Mouse (Mus musculus) spleen, postnatal 36 days (tissue): ENCODE measurements around the gene Tstd3.

Experiments
- DNase-seq, 2 experiments: peaks; one replicate each; pipeline ENCODE4 v3.0.0; 2022; ENCODE audit warnings: low spot score in 2 of 2, mixed read lengths in 1 of 2

The Tstd3 gene

DNA sequence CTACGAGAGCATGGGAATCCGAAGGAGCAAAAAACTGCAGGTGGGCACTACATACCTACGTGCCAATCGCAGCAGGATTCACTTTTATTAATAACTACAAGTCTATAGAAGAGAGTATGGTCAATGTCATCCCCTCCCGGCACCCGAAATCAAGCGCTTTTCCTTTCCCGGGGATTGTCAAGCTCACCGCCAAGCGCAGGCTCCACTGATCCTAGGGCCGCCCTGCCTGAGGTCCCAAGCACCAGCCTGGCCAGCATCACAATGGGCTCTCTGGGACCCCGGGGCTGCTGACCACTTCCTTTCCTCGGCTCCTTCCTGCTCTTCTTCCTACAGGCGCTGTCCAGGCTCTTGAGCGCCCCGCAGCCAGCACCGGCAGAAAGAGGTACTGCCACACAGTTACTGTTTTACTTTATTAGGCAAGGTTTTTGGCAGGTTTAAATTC is at the start of gene Tstd3, which contains the start of gene Usp45:
Gene Tstd3 (minus strand): TSS at position 350 of the 442 bp plus-strand sequence.
Gene Usp45 (plus strand): TSS at position 294 of the 442 bp plus-strand sequence.
- DNase-seq, result peak; percentile 66 to 74

- DNase-seq, result peak; percentile 18 to 41
Measured at GRCm38 (mm10) chr4:21814029-21814428, 47.0 kb upstream of the Tstd3 start.

- no peak for DNase-seq
Measured at GRCm38 (mm10) chr4:21812635-21813034, 45.6 kb upstream of the Tstd3 start.

- DNase-seq, result no peak
Measured at GRCm38 (mm10) chr4:21810608-21811007, 43.6 kb upstream of the Tstd3 start.

DNA sequence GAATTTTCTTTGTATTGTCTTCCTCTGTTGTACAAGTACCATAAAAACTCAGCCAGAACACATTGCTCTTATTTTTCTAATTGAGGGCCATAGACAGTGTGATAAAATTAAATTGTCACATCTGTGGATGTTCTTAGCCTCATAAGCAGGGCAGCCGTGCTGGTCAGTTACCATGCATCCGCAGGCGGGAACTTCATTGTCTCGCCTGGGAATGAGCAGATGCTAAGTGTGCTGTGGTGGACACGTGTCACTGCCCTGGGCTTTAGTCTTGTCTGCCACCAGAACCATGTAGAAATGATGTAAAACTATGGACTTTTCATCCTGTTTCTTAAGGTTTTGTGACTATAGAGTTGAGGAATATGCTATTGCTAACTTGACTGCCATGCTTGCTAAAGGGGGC is 40.2 kb upstream of the Tstd3 start:
- DNase-seq, result no peak

DNA sequence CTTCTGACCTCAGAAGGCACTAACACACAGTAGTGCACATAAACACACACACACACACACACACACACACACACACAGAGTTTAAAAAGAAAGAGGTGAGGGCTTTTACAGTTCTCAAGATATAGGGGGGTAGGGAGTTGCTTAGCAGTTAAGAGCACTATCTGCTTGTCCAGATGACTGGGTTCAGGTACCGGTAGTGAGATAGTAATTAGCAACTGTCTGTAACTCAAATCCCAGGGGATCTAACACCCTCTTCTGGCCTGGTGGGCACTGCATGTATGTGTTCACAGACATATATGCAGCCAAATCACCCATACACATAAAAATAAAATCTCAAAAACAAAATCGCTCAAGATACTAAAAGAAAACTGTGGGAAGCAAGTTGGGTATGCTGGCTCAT is 34.6 kb upstream of the Tstd3 start:
- no peak for DNase-seq

- DNase-seq, result no peak
Measured at GRCm38 (mm10) chr4:21801013-21801412, 34.0 kb upstream of the Tstd3 start.

- no peak for DNase-seq
Measured at GRCm38 (mm10) chr4:21793631-21794030, 26.6 kb upstream of the Tstd3 start.

GRCm38 (mm10) chr4:21789836-21790235 is 22.8 kb upstream of the Tstd3 start:
- DNase-seq, result no peak

DNA sequence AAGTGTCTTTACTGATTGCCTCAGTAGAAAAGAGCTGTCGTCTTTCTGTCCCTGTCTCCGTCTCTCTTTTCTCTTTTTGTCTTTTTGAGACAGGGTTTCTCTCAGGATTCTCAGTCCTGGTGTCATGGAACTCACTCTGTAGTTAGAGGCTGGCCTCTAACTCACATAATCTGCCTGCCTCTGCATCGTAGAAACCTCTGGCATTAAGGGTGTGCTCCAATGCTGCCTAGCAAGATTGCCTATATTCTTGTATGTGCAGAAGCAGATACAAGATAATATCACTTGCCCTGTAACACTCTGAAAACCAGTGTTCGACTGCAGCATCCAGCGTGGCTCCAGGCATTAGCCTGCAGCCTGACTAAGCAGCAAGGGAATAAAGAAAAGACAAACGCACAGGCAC is 21.9 kb upstream of the Tstd3 start:
- DNase-seq, result no peak

- DNase-seq, result no peak
Measured at GRCm38 (mm10) chr4:21786268-21786667, 19.3 kb upstream of the Tstd3 start.

- no peak for DNase-seq
Measured at GRCm38 (mm10) chr4:21780816-21781726, 14.1 kb upstream of the Tstd3 start.

- DNase-seq, result no peak
Measured at GRCm38 (mm10) chr4:21776946-21777265, 9.9 kb upstream of the Tstd3 start.

- DNase-seq, result peak; percentile 87 to 91
Measured at GRCm38 (mm10) chr4:21776091-21776945, 9.3 kb upstream of the Tstd3 start.

DNA sequence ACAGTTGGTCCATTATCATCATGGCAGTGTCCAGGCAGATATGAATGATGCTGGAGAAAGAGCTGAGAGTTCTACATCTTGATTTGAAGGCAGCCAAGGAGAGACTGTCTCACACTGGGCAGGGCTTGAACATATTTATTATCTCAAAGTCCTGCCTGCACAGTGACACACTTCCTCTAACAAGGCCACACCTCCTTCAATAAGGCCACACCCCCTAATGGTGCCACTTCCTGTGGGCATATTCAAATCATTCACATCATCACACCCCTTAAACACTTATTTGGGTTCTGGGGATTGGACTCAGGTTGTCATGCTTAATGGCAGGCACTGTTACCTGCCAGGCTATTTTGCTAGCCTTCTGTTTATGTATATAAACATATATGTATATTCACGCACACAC is 5.3 kb upstream of the Tstd3 start:
- DNase-seq, result no peak

GRCm38 (mm10) chr4:21771064-21771463 is 4.1 kb upstream of the Tstd3 start:
- DNase-seq, result no peak

DNA sequence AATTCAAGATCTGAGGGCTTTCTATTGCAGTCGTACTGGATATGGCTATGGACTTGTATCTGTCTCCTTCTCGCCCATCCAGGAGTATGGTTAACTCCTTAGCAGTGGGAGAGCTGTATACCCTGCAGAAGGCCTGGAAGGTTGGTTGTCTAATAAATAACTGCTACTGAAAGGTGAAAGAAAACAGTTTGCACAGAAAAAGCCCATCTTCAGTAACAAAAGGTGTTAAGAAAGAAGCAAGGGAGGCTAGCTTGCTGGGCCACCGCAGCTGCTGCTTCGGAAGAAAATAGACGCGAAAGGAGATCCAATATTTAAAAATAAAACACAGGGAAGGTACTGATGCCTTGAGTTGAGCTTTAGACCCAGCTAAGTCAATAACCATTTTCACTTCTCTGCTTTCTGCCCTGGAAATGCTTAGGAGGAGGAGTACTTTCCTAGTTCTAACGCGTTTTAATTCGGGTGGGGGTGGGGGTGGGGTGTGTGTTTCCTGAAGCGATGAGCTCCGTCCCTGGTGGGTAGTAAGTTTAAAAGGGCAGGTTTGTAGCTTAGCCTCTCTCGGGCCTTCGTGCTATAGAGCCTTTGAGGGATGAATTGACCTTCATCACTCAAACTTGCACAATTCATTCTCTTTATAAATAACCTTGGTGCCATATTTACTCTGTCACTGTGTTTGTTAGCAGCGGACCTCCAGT is 695 bp downstream of the Tstd3 start:
- no peak for DNase-seq

- DNase-seq, result no peak
Measured at GRCm38 (mm10) chr4:21763827-21764226, 3.2 kb downstream of the Tstd3 start.

- no peak for DNase-seq
Measured at GRCm38 (mm10) chr4:21761416-21762160, 5.4 kb downstream of the Tstd3 start.

- DNase-seq, result no peak
Measured at GRCm38 (mm10) chr4:21758860-21759259, 8.2 kb downstream of the Tstd3 start.

DNA sequence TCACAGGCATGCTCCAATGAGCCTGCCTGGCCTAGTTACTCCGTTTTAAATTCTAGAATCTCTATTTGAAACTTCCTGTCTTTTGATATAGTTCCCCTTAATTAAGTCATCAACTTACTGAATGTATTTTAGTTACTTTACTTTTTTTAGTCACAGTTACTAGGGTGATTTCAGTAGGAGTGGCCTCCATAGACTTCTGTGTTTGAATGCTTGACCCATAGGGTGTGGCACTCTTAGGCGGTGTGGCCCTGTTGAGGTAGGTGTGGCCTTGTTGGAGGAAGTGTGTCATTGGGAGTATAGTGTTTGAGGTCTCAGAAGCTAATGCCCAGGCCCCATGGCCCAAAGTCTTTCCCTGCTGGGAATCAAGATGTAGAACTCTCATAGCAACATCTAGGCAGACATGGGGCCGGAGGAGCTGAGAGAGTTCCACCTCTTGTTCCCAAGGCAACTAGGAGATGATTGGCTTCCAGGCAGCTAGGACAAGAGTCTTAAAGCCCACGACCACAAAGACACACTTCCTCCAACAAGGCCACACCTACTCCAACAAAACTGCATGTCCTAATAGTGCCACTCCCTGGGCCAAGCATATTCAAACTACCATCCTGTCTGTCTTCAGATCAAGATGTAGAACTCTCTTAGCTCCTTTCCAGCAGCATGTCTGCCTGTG is 11.8 kb downstream of the Tstd3 start:
- DNase-seq, result peak; percentile 57 to 67
